Mouse (Mus musculus) cortical plate, adult 2 months (tissue): ENCODE results near the gene Cuta.

ENCODE experiments used
- CTCF ChIP-seq: fragments of 200-500 bp; IDR thresholded peaks from 2 replicates; pipeline ENCODE4 v1.5.1; 2011; ENCODE audit warnings: mild to moderate bottlenecking, control low read depth, low read length; ENCODE audit not compliant: insufficient read depth; ENCODE audit errors: extremely low read depth
- POLR2A ChIP-seq: fragments of 200-500 bp; IDR thresholded peaks from 2 replicates; pipeline ENCODE4 v1.6.1; 2011; ENCODE audit warnings: mild to moderate bottlenecking, low read length, control low read depth; ENCODE audit not compliant: insufficient read depth; ENCODE audit errors: extremely low read depth

- TF ChIP-seq POLR2A (no peak), CTCF (no peak)
Measured at GRCm38 (mm10) chr17:26972107-26972506, 32.7 kb upstream of the Cuta start.
